Mouse (Mus musculus) cerebellum, adult 2 months (tissue): ENCODE results near the gene Rbks.
"Not testable (repeated sequence)": the region's sequence is repeated elsewhere in the genome, so short reads cannot be mapped to it uniquely, and the experiment has no call there.

ENCODE experiments used
- CTCF ChIP-seq: fragments of 200-500 bp; IDR thresholded peaks from 2 replicates; pipeline ENCODE4 v1.5.1; 2011; ENCODE audit warnings: low read depth, mild to moderate bottlenecking, control low read depth, low read length, moderate library complexity, borderline replicate concordance; ENCODE audit not compliant: insufficient read depth
- POLR2A ChIP-seq: fragments of 200-500 bp; IDR thresholded peaks from 2 replicates; pipeline ENCODE4 v1.6.1; 2011; ENCODE audit warnings: low read length, control low read depth, borderline replicate concordance; ENCODE audit not compliant: insufficient read depth

GRCm38 (mm10) chr5:31588672-31589071 is 108.8 kb downstream of the Rbks start:
- TF ChIP-seq POLR2A, CTCF: not testable (repeated sequence)
